30 mouse cellular contexts compared by ENCODE assay signal in the genomic region with DNA sequence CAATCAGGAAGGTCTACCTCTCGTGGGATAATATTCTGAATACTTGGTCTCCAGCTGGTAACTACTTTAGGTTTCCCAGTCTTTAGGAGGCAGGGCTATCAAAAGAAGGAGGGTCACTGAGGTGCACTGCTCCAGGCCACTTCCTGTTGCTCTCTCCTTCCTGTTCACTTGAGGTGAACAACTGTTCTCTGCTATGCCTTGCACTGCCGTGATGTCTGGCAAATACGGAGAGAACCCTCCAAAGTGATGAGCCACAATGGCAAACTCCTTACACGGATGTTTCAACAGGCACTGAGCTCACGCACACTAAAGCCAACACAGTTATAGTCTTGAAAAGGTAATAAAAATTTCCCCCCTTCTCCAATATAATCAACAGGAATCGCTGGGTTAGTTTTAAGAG. TPM values are rescaled to one million over a fixed set of nuclear protein-coding genes. Genes with fewer than 3 reads are reported as not detected.
DNase-seq lines count a peak whose midpoint lies in the region; ATAC-seq and TF ChIP-seq lines count a peak whose summit lies in the region.
"Had no signal": no experiment of that assay in that cellular context is flagged by ENCODE, and none has a peak within 500 bp of the region (broad histone marks: within the 10 kb centered on the region; RNA-seq: fewer than 3 reads in every experiment).

No protein-coding gene starts in this region.

- H3K27me3 ChIP-seq in forebrain, embryonic 14.5 days (replicated peaks; ENCODE audit: control insufficient read depth, insufficient read depth, low read length) = no peaks in the 10 kb centered on the region
- H3K27me3 ChIP-seq in midbrain, embryonic 10.5 days (ENCODE audit: low read depth, poor library complexity, severe bottlenecking) = no peaks in the 10 kb centered on the region
- H3K27me3 ChIP-seq: CH12.LX; embryonic facial prominence, embryonic 15.5 days; forebrain, embryonic 12.5 days; heart, embryonic 12.5 days; hindbrain, embryonic 13.5 days; kidney, embryonic 15.5 days; midbrain, embryonic 13.5 days had no signal

- H3K36me3 ChIP-seq in forebrain, embryonic 14.5 days (ENCODE audit: control insufficient read depth, insufficient read depth, low read length) = no peaks in the 10 kb centered on the region
- H3K36me3 ChIP-seq in midbrain, embryonic 10.5 days = no peaks in the 10 kb centered on the region
- H3K36me3 ChIP-seq: embryonic facial prominence, embryonic 10.5 days; embryonic facial prominence, embryonic 15.5 days; forebrain, embryonic 12.5 days; hindbrain, embryonic 13.5 days; kidney, embryonic 15.5 days; midbrain, embryonic 13.5 days had no signal

- H3K9me3 ChIP-seq in forebrain, embryonic 14.5 days (replicated peaks; ENCODE audit: control insufficient read depth, low read length) = peaks cover 3% of the 10 kb centered on the region; the same call in 1 of the 2 replicates
- no peaks in the 10 kb centered on the region for H3K9me3 ChIP-seq in midbrain, embryonic 10.5 days (replicated peaks)
- H3K9me3 ChIP-seq: embryonic facial prominence, embryonic 10.5 days; embryonic facial prominence, embryonic 15.5 days; heart, embryonic 12.5 days; hindbrain, embryonic 13.5 days; midbrain, embryonic 13.5 days had no signal

- TF ChIP-seq POLR2A in bone marrow, adult 2 months (IDR thresholded peaks at IDR 0.05; ENCODE audit: borderline replicate concordance, control insufficient read depth, low read depth, low read length) = no peak

- DNase-seq in layer of hippocampus, adult 2 months (ENCODE audit: low spot score in 2 of 2) = no peak
- no peak for DNase-seq in layer of hippocampus, adult 9-10 months (ENCODE audit: low spot score)
- DNase-seq in CD4-positive, CD25-positive, alpha-beta regulatory T cell, adult 2 months (ENCODE audit: low read depth, low spot score) = peak; percentile 59
- DNase-seq in kidney, postnatal 14 days = no peak
- no peak for DNase-seq in forebrain, embryonic 14.5 days (ENCODE audit: low spot score)
- DNase-seq in midbrain, embryonic 10.5 days (ENCODE audit: low spot score) = no peak
- DNase-seq: adrenal gland, postnatal 25 days; cerebellum, adult 18-20 months; cerebellum, postnatal 10 days; gastrocnemius, postnatal 14 days; heart, adult 18-20 months; heart, postnatal 4 days; kidney, adult 18-20 months; kidney, postnatal 4 days; layer of hippocampus, adult 9-11 months; liver; lung, adult 2 months; retina, postnatal 1 day; right cerebral cortex, postnatal 14 days had no signal

- no peak for TF ChIP-seq CTCF in layer of hippocampus, adult 2 months (conservative IDR thresholded peaks at IDR 0.05)
- no peak for TF ChIP-seq CTCF in bone marrow, adult 2 months (IDR thresholded peaks at IDR 0.05; ENCODE audit: control insufficient read depth, insufficient read depth, low read length)

- peak; percentile 26; the same call in 1 of the 2 replicates for ATAC-seq in megakaryocyte, adult 5-6 weeks (ENCODE audit: poor library complexity, severe bottlenecking)
- ATAC-seq in forebrain, embryonic 14.5 days = no peak
- ATAC-seq: midbrain, embryonic 13.5 days had no signal

- no peak overlapping the region for H3K4me2 ChIP-seq in forebrain, embryonic 14.5 days (ENCODE audit: low read length)
- H3K4me2 ChIP-seq: embryonic facial prominence, embryonic 15.5 days; forebrain, embryonic 12.5 days; heart, embryonic 12.5 days; hindbrain, embryonic 13.5 days; kidney, embryonic 15.5 days; midbrain, embryonic 13.5 days had no signal

- WGBS in bone marrow, adult 2 months = 43% methylated on average over 6 of the region's 6 CpGs
- WGBS in forebrain, embryonic 14.5 days = 75% methylated on average over 6 of the region's 6 CpGs
- 81% methylated on average over 6 of the region's 6 CpGs for WGBS in midbrain, embryonic 10.5 days

- no peak overlapping the region for H3K9ac ChIP-seq in forebrain, embryonic 14.5 days (ENCODE audit: low read length)
- H3K9ac ChIP-seq: embryonic facial prominence, embryonic 15.5 days; forebrain, embryonic 12.5 days; heart, embryonic 12.5 days; hindbrain, embryonic 13.5 days; kidney, embryonic 15.5 days; liver, embryonic 14.5 days; midbrain, embryonic 13.5 days had no signal

- no peak overlapping the region for H3K4me3 ChIP-seq in layer of hippocampus, adult 2 months
- no peak overlapping the region for H3K4me3 ChIP-seq in bone marrow, adult 2 months (replicated peaks; ENCODE audit: control insufficient read depth, low read depth, low read length)
- H3K4me3 ChIP-seq in forebrain, embryonic 14.5 days (ENCODE audit: low read depth, low read length) = no peak overlapping the region
- H3K4me3 ChIP-seq in midbrain, embryonic 10.5 days = no peak overlapping the region
- H3K4me3 ChIP-seq: embryonic facial prominence, embryonic 10.5 days; embryonic facial prominence, embryonic 15.5 days; forebrain, embryonic 12.5 days; heart, embryonic 12.5 days; hindbrain, embryonic 13.5 days; kidney, embryonic 15.5 days; midbrain, embryonic 13.5 days had no signal

- peaks cover 6% of the 10 kb centered on the region for H3K4me1 ChIP-seq in bone marrow, adult 2 months (ENCODE audit: control insufficient read depth, insufficient read depth, low read length)
- H3K4me1 ChIP-seq in forebrain, embryonic 14.5 days (ENCODE audit: control insufficient read depth, insufficient read depth, low read length) = no peaks in the 10 kb centered on the region
- H3K4me1 ChIP-seq in midbrain, embryonic 10.5 days = peaks cover 6% of the 10 kb centered on the region; the same call in 1 of the 2 replicates
- H3K4me1 ChIP-seq: embryonic facial prominence, embryonic 10.5 days; embryonic facial prominence, embryonic 15.5 days; kidney, embryonic 15.5 days had no signal

- H3K27ac ChIP-seq in layer of hippocampus, adult 2 months = 0 out of 2 replicates have a peak overlapping the region, but pooled peaks have one; percentile 15
- H3K27ac ChIP-seq in bone marrow, adult 2 months (ENCODE audit: control insufficient read depth, insufficient read depth, low read depth, low read length, poor library complexity) = peak overlapping the region; percentile 19; the same call in 1 of the 2 replicates
- H3K27ac ChIP-seq in forebrain, embryonic 14.5 days (ENCODE audit: low read depth, low read length) = no peak overlapping the region
- no peak overlapping the region for H3K27ac ChIP-seq in midbrain, embryonic 10.5 days (replicated peaks)
- H3K27ac ChIP-seq: embryonic facial prominence, embryonic 10.5 days; embryonic facial prominence, embryonic 15.5 days; forebrain, embryonic 12.5 days; hindbrain, embryonic 13.5 days; kidney, embryonic 15.5 days; liver, embryonic 14.5 days; midbrain, embryonic 13.5 days had no signal

RNA-seq across cellular contexts. Expression of a gene that starts 15.3 kb away (rescaled TPM):
- 10 to 100 TPM; 51.5 to 56.6 TPM for total RNA-seq in layer of hippocampus, adult 2 months (2021)
- polyA plus RNA-seq in bone marrow, adult 2 months (2011; ENCODE audit: insufficient read depth, insufficient read length, low replicate concordance, missing spikeins) = 37.2 and 46.7 TPM in 2 replicates
- total RNA-seq in megakaryocyte, adult 5-6 weeks (2015) = 121 and 123 TPM in 2 replicates
- total RNA-seq in megakaryocyte, adult 5-6 weeks (2017) = 63.0 and 64.8 TPM in 2 replicates
- polyA plus RNA-seq in forebrain, embryonic 14.5 days (2014; fragmentation: Nextera tagmentation; extraction: Ambion mirVana) = 11.0 and 12.1 TPM in 2 replicates
- 7.7 and 7.9 TPM in 2 replicates for polyA plus RNA-seq in midbrain, embryonic 10.5 days (2016; fragmentation: Nextera tagmentation; extraction: Ambion mirVana)

RNA-seq across cellular contexts. Expression of a gene that starts 15.6 kb away (rescaled TPM):
- 1 to 10 TPM in 1 of 2 experiments, under 1 TPM in 1; 0.88 to 1.2 TPM for total RNA-seq in layer of hippocampus, adult 2 months (2021)
- 2.4 TPM in 1 of 2 replicates, not detected in the other for polyA plus RNA-seq in bone marrow, adult 2 months (2011; ENCODE audit: insufficient read depth, insufficient read length, low replicate concordance, missing spikeins)
- 2.1 and 3.0 TPM in 2 replicates for total RNA-seq in megakaryocyte, adult 5-6 weeks (2015)
- 0.53 and 0.59 TPM in 2 replicates for total RNA-seq in megakaryocyte, adult 5-6 weeks (2017)
- polyA plus RNA-seq in forebrain, embryonic 14.5 days (2014; fragmentation: Nextera tagmentation; extraction: Ambion mirVana) = 0.30 and 0.58 TPM in 2 replicates
- 0.16 and 0.41 TPM in 2 replicates for polyA plus RNA-seq in midbrain, embryonic 10.5 days (2016; fragmentation: Nextera tagmentation; extraction: Ambion mirVana)
- total RNA-seq: heart, adult 18-20 months had no signal

Comparison
In these comparisons a context has a peak if more than half of its experiments do, and no peak if none do; other contexts are left out.
1. H3K27ac ChIP-seq: peak in layer of hippocampus, adult 2 months (single experiment) and bone marrow, adult 2 months (single experiment); none in forebrain, embryonic 14.5 days (single experiment) and midbrain, embryonic 10.5 days (single experiment).